Mouse (Mus musculus): ENCODE data around the gene Myl3. TPM values are rescaled to one million over a fixed set of nuclear protein-coding genes. Genes with fewer than 3 reads are reported as not detected.

Gene Myl3
- polyA plus RNA-seq, 1 experiment from 2014 or later = 53.6 TPM

DNA sequence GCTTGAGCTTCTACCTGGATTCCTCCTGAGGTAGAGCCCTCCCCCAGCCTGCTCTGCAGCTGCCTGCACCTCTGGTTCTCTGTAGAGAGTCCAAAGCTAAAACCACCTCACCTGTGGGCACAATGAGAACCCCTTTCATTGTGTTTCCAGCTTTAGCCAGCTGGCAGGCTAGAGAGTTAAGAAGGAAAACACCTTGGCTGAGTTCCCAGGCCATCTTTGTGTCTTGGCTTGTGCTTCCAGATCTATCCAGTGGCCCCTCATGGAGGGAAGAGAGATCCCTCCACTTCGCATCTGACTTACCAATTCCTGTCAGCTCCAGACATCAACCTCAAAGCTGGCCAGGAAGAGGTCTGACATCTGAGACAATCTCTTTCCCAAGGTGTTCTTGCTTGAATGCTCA, 36.4 kb downstream of the Myl3 start:
- Histone ChIP-seq H3K9me3 (ENCODE audit: control insufficient read depth, low read length) (no peaks in the 10 kb centered on the region), H3K27me3 (replicated peaks; ENCODE audit: control insufficient read depth, insufficient read depth, low read length) (no peaks in the 10 kb centered on the region), H3K4me1 (ENCODE audit: control insufficient read depth, insufficient read depth, low read length) (peaks cover 27% of the 10 kb centered on the region), H3K36me3 (ENCODE audit: control insufficient read depth, insufficient read depth, low read length) (no peaks in the 10 kb centered on the region), H3K4me2 (ENCODE audit: low read depth, low read length) (no peak overlapping the region), H3K27ac (replicated peaks; ENCODE audit: low read depth, low read length) (no peak overlapping the region), H3K9ac (ENCODE audit: low read depth, low read length) (no peak overlapping the region), H3K4me3 (ENCODE audit: low read depth, low read length) (no peak overlapping the region)
- 71% methylated on average over 1 of the region's 1 CpGs for WGBS
- no peak for DNase-seq (ENCODE audit: low spot score)
- ATAC-seq (ENCODE audit: low read depth) = no peak

GRCm38 (mm10) chr9:110778559-110778958, 36.9 kb downstream of the Myl3 start:
- WGBS = 85% methylated on average over 7 of the region's 7 CpGs
- no peaks in the 10 kb centered on the region for H3K27me3 ChIP-seq (replicated peaks; ENCODE audit: control insufficient read depth, insufficient read depth, low read length)
- peaks cover 27% of the 10 kb centered on the region for H3K4me1 ChIP-seq (ENCODE audit: control insufficient read depth, insufficient read depth, low read length)
- no peak overlapping the region for H3K4me2 ChIP-seq (ENCODE audit: low read depth, low read length)
- DNase-seq (ENCODE audit: low spot score) (no peak), ATAC-seq (ENCODE audit: low read depth) (no peak)
- H3K4me3 ChIP-seq (ENCODE audit: low read depth, low read length) = no peak overlapping the region
- no peaks in the 10 kb centered on the region for H3K9me3 ChIP-seq (ENCODE audit: control insufficient read depth, low read length)
- H3K9ac ChIP-seq (ENCODE audit: low read depth, low read length) = no peak overlapping the region
- H3K36me3 ChIP-seq (ENCODE audit: control insufficient read depth, insufficient read depth, low read length) = no peaks in the 10 kb centered on the region
- no peak overlapping the region for H3K27ac ChIP-seq (replicated peaks; ENCODE audit: low read depth, low read length)

DNA sequence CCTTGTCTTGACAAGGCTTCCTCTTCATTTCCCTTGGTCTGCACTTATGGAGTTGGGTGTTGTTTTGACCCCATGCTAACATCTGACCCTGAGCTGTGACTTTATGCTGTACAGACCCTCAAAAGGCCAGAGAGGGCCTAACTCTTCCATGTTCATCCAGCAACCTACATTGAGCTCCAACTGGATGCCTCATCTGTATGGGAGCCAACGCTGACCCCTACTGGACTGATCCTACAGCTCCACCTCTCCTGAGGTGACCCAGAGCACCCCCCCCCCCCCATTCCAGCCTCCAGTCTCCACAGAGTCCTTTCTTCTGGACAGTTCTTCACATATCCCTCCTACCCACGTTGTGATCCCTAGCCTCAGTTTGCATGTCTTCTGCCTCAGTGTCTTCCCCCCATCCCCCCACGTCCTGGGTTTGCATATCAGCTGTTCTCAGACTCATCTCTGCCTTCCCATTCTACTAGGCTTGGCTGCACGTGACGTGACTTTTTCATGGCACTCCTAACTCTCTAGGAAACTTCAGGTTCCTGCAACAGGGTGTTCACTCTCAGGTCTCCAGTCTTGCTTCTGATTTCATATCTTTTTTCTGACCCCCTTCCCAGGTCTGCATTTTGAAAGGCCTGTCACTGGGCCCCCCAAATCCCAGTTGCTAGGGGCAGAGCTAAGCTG, 37.7 kb downstream of the Myl3 start:
- Histone ChIP-seq H3K27ac (replicated peaks; ENCODE audit: low read depth, low read length) (no peak overlapping the region), H3K27me3 (replicated peaks; ENCODE audit: control insufficient read depth, insufficient read depth, low read length) (no peaks in the 10 kb centered on the region), H3K4me1 (ENCODE audit: control insufficient read depth, insufficient read depth, low read length) (peaks cover 27% of the 10 kb centered on the region), H3K4me3 (ENCODE audit: low read depth, low read length) (no peak overlapping the region), H3K9me3 (ENCODE audit: control insufficient read depth, low read length) (no peaks in the 10 kb centered on the region), H3K36me3 (ENCODE audit: control insufficient read depth, insufficient read depth, low read length) (no peaks in the 10 kb centered on the region), H3K9ac (ENCODE audit: low read depth, low read length) (no peak overlapping the region), H3K4me2 (ENCODE audit: low read depth, low read length) (no peak overlapping the region)
- WGBS = 57% methylated on average over 5 of the region's 5 CpGs
- no peak for DNase-seq (ENCODE audit: low spot score)
- ATAC-seq (ENCODE audit: low read depth) = no peak

- peaks cover 20% of the 10 kb centered on the region for H3K4me1 ChIP-seq (ENCODE audit: control insufficient read depth, insufficient read depth, low read length)
- under 1% methylated on average over 35 of the region's 43 CpGs for WGBS
- no peaks in the 10 kb centered on the region for H3K36me3 ChIP-seq (ENCODE audit: control insufficient read depth, insufficient read depth, low read length)
- peak overlapping the region; percentile 76 for H3K9ac ChIP-seq (ENCODE audit: low read depth, low read length)
- H3K4me2 ChIP-seq (ENCODE audit: low read depth, low read length) = peak overlapping the region; percentile 79
- no peaks in the 10 kb centered on the region for H3K27me3 ChIP-seq (replicated peaks; ENCODE audit: control insufficient read depth, insufficient read depth, low read length)
- H3K4me3 ChIP-seq (ENCODE audit: low read depth, low read length) = peak overlapping the region; percentile 48
- no peaks in the 10 kb centered on the region for H3K9me3 ChIP-seq (ENCODE audit: control insufficient read depth, low read length)
- DNase-seq (ENCODE audit: low spot score) (peak; percentile 95), ATAC-seq (ENCODE audit: low read depth) (peak; percentile 96)
- H3K27ac ChIP-seq (replicated peaks; ENCODE audit: low read depth, low read length) = peak overlapping the region; percentile 78
Observed at GRCm38 (mm10) chr9:110781256-110781721, 39.6 kb downstream of the Myl3 start.

DNA sequence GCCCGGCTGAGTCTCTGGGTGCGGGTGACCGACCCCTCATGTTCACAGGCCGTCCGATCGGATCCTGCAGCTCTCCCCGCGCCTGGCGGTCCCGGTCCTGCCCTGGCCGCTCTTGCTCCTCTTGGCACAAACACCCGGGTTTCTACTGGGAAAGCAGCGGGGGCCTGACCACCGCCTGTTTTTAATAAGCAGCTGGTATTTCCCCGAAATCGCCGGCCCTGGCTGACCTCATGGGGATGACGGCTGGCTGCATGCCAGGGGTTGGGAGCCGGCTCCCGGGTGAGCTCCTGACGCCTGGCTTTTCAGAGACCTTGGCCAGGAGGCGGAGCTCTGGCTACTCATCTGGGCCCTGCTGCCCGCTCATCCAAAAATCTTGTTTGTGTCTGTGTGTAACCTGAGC, 40.1 kb downstream of the Myl3 start:
- WGBS = 3% methylated on average over 13 of the region's 23 CpGs

DNA sequence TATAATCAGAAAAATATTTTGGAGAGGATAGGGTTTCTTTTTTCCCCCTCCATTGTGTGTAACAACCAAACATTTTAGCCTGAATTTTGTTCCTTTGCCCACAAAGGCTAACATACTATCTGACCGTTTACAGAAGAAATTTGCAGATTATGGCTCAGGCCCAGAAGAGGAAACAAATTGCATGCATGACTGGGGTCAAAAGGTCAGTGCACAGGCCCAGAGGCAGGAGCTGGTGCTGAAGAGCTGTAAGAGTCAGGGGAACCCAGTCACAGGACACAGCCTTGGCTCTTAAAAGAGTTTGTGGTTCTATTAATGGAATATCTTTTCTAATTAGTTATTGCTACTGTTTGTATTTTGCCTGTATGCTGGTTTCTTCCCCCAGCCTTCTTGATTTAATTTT, 42.0 kb downstream of the Myl3 start:
- no peak overlapping the region for H3K4me3 ChIP-seq (ENCODE audit: low read depth, low read length)
- H3K9ac ChIP-seq (ENCODE audit: low read depth, low read length) = no peak overlapping the region
- H3K4me1 ChIP-seq (ENCODE audit: control insufficient read depth, insufficient read depth, low read length) = peaks cover 13% of the 10 kb centered on the region
- DNase-seq (ENCODE audit: low spot score) (no peak), ATAC-seq (ENCODE audit: low read depth) (no peak)
- no peaks in the 10 kb centered on the region for H3K9me3 ChIP-seq (ENCODE audit: control insufficient read depth, low read length)
- 13% methylated on average over 1 of the region's 1 CpGs for WGBS
- H3K4me2 ChIP-seq (ENCODE audit: low read depth, low read length) = no peak overlapping the region
- no peaks in the 10 kb centered on the region for H3K36me3 ChIP-seq (ENCODE audit: control insufficient read depth, insufficient read depth, low read length)
- H3K27me3 ChIP-seq (replicated peaks; ENCODE audit: control insufficient read depth, insufficient read depth, low read length) = no peaks in the 10 kb centered on the region
- H3K27ac ChIP-seq (replicated peaks; ENCODE audit: low read depth, low read length) = no peak overlapping the region

More for the DNA sequence above, 40.1 kb downstream of the Myl3 start:
- no peaks in the 10 kb centered on the region for H3K36me3 ChIP-seq (ENCODE audit: control insufficient read depth, insufficient read depth, low read length)
- no peaks in the 10 kb centered on the region for H3K9me3 ChIP-seq (ENCODE audit: control insufficient read depth, low read length)
- peak overlapping the region; percentile 48 for H3K4me3 ChIP-seq (ENCODE audit: low read depth, low read length)
- H3K9ac ChIP-seq (ENCODE audit: low read depth, low read length) = peak overlapping the region; percentile 76
- peak overlapping the region; percentile 79 for H3K4me2 ChIP-seq (ENCODE audit: low read depth, low read length)
- peaks cover 20% of the 10 kb centered on the region for H3K4me1 ChIP-seq (ENCODE audit: control insufficient read depth, insufficient read depth, low read length)
- H3K27ac ChIP-seq (replicated peaks; ENCODE audit: low read depth, low read length) = peak overlapping the region; percentile 78
- peak; percentile 75 for ATAC-seq (ENCODE audit: low read depth)
- peak; percentile 92 for DNase-seq (ENCODE audit: low spot score)
- no peaks in the 10 kb centered on the region for H3K27me3 ChIP-seq (replicated peaks; ENCODE audit: control insufficient read depth, insufficient read depth, low read length)

- Histone ChIP-seq H3K36me3 (ENCODE audit: control insufficient read depth, insufficient read depth, low read length) (no peaks in the 10 kb centered on the region), H3K27me3 (replicated peaks; ENCODE audit: control insufficient read depth, insufficient read depth, low read length) (no peaks in the 10 kb centered on the region), H3K27ac (replicated peaks; ENCODE audit: low read depth, low read length) (no peak overlapping the region), H3K4me1 (ENCODE audit: control insufficient read depth, insufficient read depth, low read length) (no peaks in the 10 kb centered on the region), H3K4me2 (ENCODE audit: low read depth, low read length) (no peak overlapping the region), H3K4me3 (ENCODE audit: low read depth, low read length) (no peak overlapping the region), H3K9ac (ENCODE audit: low read depth, low read length) (no peak overlapping the region), H3K9me3 (ENCODE audit: control insufficient read depth, low read length) (no peaks in the 10 kb centered on the region)
- WGBS = 83% methylated on average over 3 of the region's 3 CpGs
- DNase-seq (ENCODE audit: low spot score) = no peak
- ATAC-seq (ENCODE audit: low read depth) = no peak
Observed at GRCm38 (mm10) chr9:110788169-110788568, 46.5 kb downstream of the Myl3 start.

DNA sequence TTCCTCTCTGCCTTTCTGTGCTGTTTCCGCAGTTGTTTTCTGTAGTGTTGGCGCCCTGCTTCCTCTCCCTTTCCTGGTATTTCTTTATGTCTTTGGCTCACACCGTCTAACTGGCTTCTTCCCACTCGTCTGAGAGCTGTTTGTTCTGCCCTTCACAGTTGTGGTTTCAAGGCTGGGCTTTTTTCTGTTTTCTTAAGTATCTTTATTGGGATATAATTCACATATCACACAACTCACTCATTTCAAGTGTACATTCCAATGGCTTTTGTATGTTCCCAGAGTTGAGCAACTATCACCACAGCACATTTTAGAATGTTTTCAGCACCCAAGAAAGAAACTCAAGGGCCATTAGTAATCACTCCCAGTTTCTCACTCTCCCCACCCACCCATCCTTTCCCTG, 48.8 kb downstream of the Myl3 start:
- no peaks in the 10 kb centered on the region for H3K9me3 ChIP-seq (ENCODE audit: control insufficient read depth, low read length)
- no peak overlapping the region for H3K27ac ChIP-seq (replicated peaks; ENCODE audit: low read depth, low read length)
- no peak overlapping the region for H3K4me3 ChIP-seq (ENCODE audit: low read depth, low read length)
- no peaks in the 10 kb centered on the region for H3K4me1 ChIP-seq (ENCODE audit: control insufficient read depth, insufficient read depth, low read length)
- no peaks in the 10 kb centered on the region for H3K27me3 ChIP-seq (replicated peaks; ENCODE audit: control insufficient read depth, insufficient read depth, low read length)
- ATAC-seq (ENCODE audit: low read depth) (no peak), DNase-seq (ENCODE audit: low spot score) (no peak)
- no peak overlapping the region for H3K9ac ChIP-seq (ENCODE audit: low read depth, low read length)
- H3K36me3 ChIP-seq (ENCODE audit: control insufficient read depth, insufficient read depth, low read length) = no peaks in the 10 kb centered on the region
- no peak overlapping the region for H3K4me2 ChIP-seq (ENCODE audit: low read depth, low read length)
- WGBS = 69% methylated on average over 4 of the region's 4 CpGs

DNA sequence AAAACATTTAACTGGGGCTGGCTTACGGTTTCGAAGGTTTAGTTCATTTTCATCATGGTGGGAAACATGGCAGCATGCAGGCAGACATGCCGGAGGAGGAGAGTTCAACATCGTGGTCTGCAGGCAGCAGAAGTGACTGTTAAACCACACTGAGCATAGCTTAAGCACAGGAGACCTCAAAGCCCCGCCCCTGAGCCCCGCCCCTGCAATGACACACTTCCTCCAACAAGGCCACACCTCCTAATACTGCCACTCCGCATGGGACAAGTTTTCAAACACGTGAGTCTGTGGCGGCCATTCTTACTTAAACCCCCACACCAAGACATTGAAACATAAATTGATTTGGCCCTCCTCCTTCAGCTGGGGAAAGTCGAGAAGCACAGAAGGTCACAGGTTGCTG, 55.4 kb downstream of the Myl3 start:
- Histone ChIP-seq H3K4me3 (ENCODE audit: low read depth, low read length) (no peak overlapping the region), H3K4me1 (ENCODE audit: control insufficient read depth, insufficient read depth, low read length) (no peaks in the 10 kb centered on the region), H3K27me3 (replicated peaks; ENCODE audit: control insufficient read depth, insufficient read depth, low read length) (no peaks in the 10 kb centered on the region), H3K27ac (replicated peaks; ENCODE audit: low read depth, low read length) (no peak overlapping the region), H3K36me3 (ENCODE audit: control insufficient read depth, insufficient read depth, low read length) (no peaks in the 10 kb centered on the region), H3K9ac (ENCODE audit: low read depth, low read length) (no peak overlapping the region), H3K9me3 (ENCODE audit: control insufficient read depth, low read length) (no peaks in the 10 kb centered on the region), H3K4me2 (ENCODE audit: low read depth, low read length) (no peak overlapping the region)
- no peak for ATAC-seq (ENCODE audit: low read depth)
- WGBS = 84% methylated on average over 10 of the region's 10 CpGs
- no peak for DNase-seq (ENCODE audit: low spot score)

Measured in embryonic facial prominence, embryonic 14.5 days (tissue).